Mouse (Mus musculus) embryonic fibroblast, embryonic 13.5 days (primary cell): ENCODE measurements at regions not wholly inside any gene's neighbourhood (a gene's known extent, or its start where the extent isn't known, plus 50 kb on each side); places are given as distances from the start of the nearest gene placed in this dataset.

Experiments used
- H3K27ac ChIP-seq: 2 replicates; pipeline ENCODE4 v1.5.1; 2012; ENCODE audit warnings: low read length, control low read depth, inconsistent platforms; ENCODE audit not compliant: insufficient read depth
- H3K4me1 ChIP-seq: 2 replicates; pipeline ENCODE4 v1.6.1; 2011; ENCODE audit warnings: low read length; ENCODE audit not compliant: control insufficient read depth, insufficient read depth
- H3K4me3 ChIP-seq: 2 replicates; pipeline ENCODE4 v1.5.1; 2011; ENCODE audit warnings: mild to moderate bottlenecking, control low read depth, low read length; ENCODE audit not compliant: insufficient read depth
- CTCF ChIP-seq: IDR thresholded peaks from 2 replicates; pipeline ENCODE4 v1.5.1; 2011; ENCODE audit warnings: mild to moderate bottlenecking, control low read depth, low read length, moderate library complexity, borderline replicate concordance; ENCODE audit not compliant: insufficient read depth
- POLR2A ChIP-seq: IDR thresholded peaks from 2 replicates; pipeline ENCODE4 v1.6.1; 2011; ENCODE audit warnings: low read depth, mild to moderate bottlenecking, control low read depth, low read length, moderate library complexity

DNA sequence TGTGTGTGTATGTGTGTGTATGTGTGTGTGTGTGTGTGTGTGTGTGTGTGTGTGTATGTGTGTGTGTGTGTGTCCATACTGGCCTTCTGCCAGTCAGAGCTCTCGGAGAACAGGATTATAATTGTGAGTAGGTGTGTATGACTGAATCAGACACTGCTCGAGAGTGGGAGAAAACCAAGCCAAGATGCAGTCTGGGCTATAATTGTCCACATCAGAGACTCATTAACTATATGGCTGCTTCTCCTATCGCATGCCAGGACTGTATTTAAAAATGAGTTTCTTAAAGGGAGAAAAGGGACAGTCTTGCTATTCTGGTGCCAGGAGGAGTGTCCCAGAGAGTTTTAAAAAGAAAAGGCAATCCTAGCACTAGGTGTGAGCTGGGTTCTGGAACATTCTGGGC, 58.7 kb upstream of the Adpgk start:
- Histone ChIP-seq H3K27ac (no peak overlapping the region), H3K4me3 (no peak overlapping the region), H3K4me1 (no peaks in the 10 kb centered on the region)
- TF ChIP-seq CTCF = no peak
- TF ChIP-seq POLR2A = no peak

- TF ChIP-seq POLR2A (no peak), CTCF (no peak)
- H3K27ac ChIP-seq = no peak overlapping the region
Measured at GRCm38 (mm10) chr9:59231947-59232346, 59.4 kb upstream of the Adpgk start.

DNA sequence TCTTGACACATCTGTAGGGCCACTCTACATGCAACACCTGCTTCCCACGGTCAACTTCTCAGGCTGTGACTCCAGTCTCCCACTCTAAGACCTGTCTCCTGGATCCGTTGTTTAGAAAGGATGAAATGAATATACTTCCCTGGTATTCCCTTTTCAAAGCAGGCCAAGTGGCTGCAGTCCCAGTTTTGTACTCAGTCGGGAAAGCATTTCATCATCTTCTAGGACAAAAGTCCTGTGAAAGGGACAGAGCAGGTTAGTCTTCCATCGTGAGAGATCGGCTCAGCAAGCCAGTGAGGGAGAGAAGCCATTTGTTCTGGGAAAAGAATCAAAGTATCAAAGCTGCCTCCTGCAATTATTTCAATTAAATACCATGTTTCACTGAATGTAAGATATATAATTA, 60.2 kb upstream of the Adpgk start:
- Histone ChIP-seq H3K4me3 (no peak overlapping the region), H3K4me1 (no peaks in the 10 kb centered on the region)

More at GRCm38 (mm10) chr9:59231947-59232346, 59.4 kb upstream of the Adpgk start:
- Histone ChIP-seq H3K4me1 (no peaks in the 10 kb centered on the region), H3K4me3 (no peak overlapping the region)

DNA sequence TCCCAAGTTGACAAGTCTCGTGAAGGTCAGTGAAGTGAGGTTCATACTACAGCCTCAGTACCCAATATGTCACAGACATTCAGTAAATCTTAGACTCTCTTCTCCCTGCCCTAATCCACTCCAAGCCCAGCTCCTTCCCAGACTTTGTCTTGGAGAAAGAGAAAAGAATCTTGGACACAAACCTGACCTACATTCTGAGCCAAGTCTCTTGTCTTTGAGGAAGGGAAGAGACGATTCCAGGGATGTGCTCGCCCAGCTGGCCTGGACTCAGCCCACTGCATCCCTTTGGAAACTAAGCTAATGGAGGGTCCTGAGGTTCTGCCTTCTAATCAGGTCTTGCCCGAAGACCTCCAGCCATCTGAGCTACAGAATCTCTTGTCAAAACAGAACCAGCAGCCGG, 61.2 kb upstream of the Adpgk start:
- no peak for TF ChIP-seq CTCF
- TF ChIP-seq POLR2A = no peak
- H3K4me1 ChIP-seq = no peaks in the 10 kb centered on the region
- no peak overlapping the region for H3K4me3 ChIP-seq
- H3K27ac ChIP-seq = no peak overlapping the region

More for the DNA sequence above, 60.2 kb upstream of the Adpgk start:
- TF ChIP-seq POLR2A (no peak), CTCF (no peak)
- H3K27ac ChIP-seq = no peak overlapping the region

GRCm38 (mm10) chr9:59227948-59228347, 63.4 kb upstream of the Adpgk start:
- no peak overlapping the region for H3K27ac ChIP-seq
- no peaks in the 10 kb centered on the region for H3K4me1 ChIP-seq
- TF ChIP-seq POLR2A (no peak), CTCF (no peak)
- H3K4me3 ChIP-seq = no peak overlapping the region

- Histone ChIP-seq H3K27ac (no peak overlapping the region), H3K4me3 (no peak overlapping the region), H3K4me1 (no peaks in the 10 kb centered on the region)
- no peak for TF ChIP-seq POLR2A
Measured at GRCm38 (mm10) chr9:59226361-59226760, 65.0 kb upstream of the Adpgk start.

DNA sequence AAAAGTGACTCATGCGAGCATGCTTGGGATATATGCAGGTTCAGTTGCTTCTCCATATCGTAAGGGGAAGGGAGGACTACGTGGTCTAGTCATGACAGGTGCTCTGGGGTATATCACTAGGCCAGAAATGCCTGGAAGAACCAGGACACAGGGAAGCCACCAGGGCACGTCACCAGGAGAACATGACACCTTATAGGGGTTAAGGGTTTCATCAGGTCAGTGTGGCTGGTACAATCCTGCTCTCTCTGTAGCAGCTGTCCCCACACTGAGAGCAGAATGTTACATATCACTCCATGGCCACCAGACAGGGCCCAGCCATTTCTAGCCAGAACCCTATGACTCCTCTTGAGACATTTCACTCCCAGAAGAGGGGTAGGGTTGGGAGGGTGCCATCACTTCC, 72.1 kb upstream of the Adpgk start:
- no peaks in the 10 kb centered on the region for H3K4me1 ChIP-seq
- TF ChIP-seq CTCF (no peak), POLR2A (no peak)
- H3K27ac ChIP-seq = no peak overlapping the region
- H3K4me3 ChIP-seq = no peak overlapping the region

GRCm38 (mm10) chr9:59202654-59203514, 88.5 kb upstream of the Adpgk start:
- Histone ChIP-seq H3K4me3 (no peak overlapping the region), H3K4me1 (peaks cover 4% of the 10 kb centered on the region), H3K27ac (no peak overlapping the region)
- TF ChIP-seq POLR2A (no peak), CTCF (no peak)

DNA sequence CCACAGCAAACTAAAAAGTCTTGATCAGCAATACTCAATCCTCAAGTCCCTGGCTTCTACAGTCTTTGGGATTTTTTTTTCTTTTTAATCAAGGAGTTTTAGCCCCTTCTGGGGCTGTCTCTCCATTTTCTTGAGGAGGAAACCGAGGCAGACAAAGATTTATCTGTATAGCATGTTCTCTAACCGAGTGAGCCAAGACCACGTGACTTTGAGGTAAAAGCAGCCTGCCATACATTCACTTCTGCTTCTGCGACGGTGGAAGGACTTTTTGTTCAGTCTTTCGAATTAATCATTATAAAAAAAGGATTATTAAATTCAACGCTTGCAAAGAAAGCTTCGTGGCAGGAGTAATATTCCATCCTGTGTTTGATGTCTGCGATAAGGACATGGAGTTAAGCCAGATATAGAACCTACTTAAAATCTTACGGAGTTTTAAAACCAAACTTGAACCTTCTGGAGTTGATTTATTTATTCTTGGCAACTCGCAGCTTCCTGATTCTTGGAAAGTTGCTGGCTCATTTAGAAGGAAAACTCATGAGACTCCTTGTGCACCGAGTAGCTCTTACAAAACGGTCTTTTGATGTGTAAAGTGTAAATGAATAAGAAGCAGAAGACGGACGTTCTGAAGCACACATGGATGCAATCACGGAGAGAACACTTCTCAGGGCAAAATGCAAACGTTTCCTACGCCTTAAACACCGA, 91.7 kb upstream of the Adpgk start:
- no peak overlapping the region for H3K27ac ChIP-seq
- TF ChIP-seq CTCF (no peak), POLR2A (no peak)
- H3K4me3 ChIP-seq = no peak overlapping the region
- peaks cover 4% of the 10 kb centered on the region for H3K4me1 ChIP-seq
